Mouse (Mus musculus) olfactory bulb, adult 2 months (tissue): ENCODE data around the gene Atp7a.

ENCODE experiments used
- CTCF ChIP-seq: fragments of 200-500 bp; IDR thresholded peaks from 2 replicates; pipeline ENCODE4 v1.5.1; 2012; ENCODE audit warnings: low read depth, mild to moderate bottlenecking, low read length, moderate library complexity; ENCODE audit not compliant: insufficient read depth
- POLR2A ChIP-seq: fragments of 200-500 bp; IDR thresholded peaks from 2 replicates; pipeline ENCODE4 v1.6.1; 2012; ENCODE audit warnings: mild to moderate bottlenecking, low read depth, low read length, moderate library complexity; ENCODE audit not compliant: insufficient read depth

DNA sequence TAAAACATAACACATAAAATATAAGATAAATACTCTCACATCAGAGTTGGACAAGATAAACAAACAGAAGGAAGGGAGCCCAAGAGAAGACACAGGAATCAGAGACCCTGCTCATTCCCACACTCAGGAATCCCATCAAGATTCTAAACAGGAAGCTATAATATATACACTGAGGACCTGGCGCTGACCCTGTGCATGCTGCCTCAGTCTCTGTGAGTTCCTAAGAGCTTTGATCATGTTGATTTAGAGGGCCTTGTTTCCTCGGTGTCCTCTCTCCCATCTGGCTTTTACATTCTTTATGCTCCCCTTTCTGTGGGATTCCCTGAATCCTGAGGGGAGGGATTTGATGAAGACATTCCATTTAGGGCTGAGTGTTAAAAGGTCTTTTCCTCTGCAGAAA is 18.4 kb downstream of the Atp7a start:
- TF ChIP-seq POLR2A (no peak), CTCF (no peak)
